Mouse (Mus musculus) adrenal gland, postnatal 14 days (tissue): ENCODE results near the gene Lgr4. TPM values are rescaled to one million over a fixed set of nuclear protein-coding genes. Genes with fewer than 3 reads are reported as not detected.
A peak's percentile ranks its signal among the peaks of the same experiment; 100 is the strongest.

Experiments used
- DNase-seq: peaks from one replicate; pipeline ENCODE4 v3.0.0; 2021; ENCODE audit warnings: mixed read lengths
- total RNA-seq: library from RNA; stranded (reverse); gene quantifications from 2 replicates; pipeline ENCODE4 v1.2.3, GENCODE M21; 2021

Gene Lgr4
- total RNA-seq, 1 experiment from 2014 or later = 125 TPM

DNA sequence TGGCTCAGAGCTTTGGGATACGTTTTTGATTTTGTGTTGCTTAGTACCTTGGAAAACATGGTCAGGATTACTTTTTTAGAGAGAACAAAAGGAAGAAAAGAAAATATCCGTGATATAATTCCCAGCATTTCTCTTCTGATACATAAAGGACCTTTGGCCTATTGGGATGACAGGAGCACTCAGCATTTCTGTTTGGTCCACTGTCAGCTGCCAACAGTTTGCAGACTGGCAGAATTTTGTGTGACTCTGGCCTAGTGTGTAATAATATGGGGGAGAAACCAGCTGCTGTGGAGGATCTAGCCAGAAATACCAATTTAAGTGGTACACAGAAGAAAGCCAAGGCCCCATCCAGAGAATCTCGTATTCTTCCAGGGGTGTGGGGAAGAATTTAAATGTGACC is 32.9 kb downstream of the Lgr4 start:
- no peak for DNase-seq

DNA sequence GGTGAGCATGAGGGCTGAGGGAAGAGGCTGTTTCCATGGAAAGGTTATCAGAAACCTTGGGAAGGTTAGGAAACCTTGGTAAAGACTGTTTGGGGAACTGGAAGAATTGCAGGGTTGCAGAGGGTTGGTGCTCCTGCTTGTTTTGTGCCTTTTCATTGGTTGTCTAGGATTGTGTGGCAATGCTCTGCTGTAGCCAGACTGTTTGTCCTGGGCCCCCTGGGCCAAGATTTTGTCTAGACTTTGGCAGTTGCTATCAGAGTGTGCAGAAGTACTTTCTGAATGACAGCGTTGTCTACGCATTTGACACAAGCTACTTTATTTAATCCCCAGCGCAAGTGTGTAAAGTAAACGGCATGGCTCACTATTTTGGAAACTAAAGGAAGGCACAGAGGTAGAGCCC is 33.6 kb downstream of the Lgr4 start:
- no peak for DNase-seq

DNA sequence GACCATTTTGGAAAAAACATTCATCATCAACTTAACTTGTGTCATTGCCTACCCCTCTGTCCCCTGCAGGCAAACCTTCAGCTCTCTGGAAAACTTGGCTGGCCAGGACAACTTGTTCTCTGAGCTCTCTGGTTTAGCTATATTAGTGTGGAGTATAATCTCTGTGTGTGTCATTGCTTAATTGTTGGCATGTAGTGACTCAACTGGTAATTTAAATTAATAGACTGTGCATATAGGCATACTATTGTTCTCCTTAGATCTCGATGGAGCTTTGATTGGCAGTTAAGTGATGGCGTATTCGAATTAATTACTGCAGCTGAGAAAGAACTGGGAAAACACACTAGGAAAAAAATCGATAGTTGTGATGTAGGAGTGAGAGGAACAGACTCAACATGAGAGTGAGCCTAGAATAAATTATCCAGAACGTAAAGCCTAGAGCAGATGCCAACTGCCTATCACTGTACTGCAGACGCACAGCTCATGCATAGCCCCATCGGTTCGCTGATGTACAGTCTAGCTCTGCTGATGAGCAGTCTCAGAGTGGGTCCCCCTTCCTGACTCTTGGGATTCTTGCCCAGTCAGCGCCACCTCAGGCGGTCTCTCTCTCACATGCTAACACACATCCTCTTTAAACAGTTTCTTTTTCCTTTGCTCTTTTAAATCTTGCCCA is 35.7 kb downstream of the Lgr4 start:
- DNase-seq = no peak

DNA sequence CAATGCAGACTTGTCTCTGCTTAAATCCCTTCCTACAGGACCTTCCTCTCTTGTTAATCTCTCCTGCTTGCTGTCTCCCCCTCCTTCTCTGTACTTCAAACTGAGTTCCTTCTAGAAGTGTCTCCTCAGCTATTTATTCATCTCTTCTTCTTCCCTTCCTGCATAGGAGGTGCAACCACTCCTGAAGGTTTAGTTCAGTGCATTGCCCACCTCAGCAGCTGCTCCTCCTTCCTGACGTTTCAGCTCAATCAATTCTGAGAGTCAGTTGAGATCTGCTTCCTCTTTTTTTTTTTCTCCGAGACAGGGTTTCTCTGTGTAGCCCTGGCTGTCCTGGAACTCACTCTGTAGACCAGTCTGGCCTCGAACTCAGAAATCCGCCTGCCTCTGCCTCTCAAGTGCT is 36.4 kb downstream of the Lgr4 start:
- DNase-seq = no peak

DNA sequence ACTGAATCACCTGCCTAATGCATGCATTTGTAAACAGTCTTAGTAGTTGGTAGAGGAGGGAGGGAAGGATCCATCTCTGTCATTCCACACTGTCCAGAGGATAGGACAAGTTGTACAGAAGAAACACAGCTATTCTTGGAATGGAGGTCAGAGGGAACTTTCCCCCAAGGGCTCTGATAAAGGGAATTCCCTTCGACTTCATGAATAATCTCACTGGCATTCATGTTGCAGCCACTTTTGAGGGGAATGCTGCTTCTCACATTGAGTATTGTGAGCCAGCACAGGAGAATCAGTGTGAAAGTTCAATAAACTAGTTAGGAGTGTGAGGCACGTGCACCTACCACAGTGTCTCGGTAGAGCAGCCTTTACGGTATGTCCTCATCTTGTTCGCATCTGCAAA is 37.6 kb downstream of the Lgr4 start:
- DNase-seq = no peak

DNA sequence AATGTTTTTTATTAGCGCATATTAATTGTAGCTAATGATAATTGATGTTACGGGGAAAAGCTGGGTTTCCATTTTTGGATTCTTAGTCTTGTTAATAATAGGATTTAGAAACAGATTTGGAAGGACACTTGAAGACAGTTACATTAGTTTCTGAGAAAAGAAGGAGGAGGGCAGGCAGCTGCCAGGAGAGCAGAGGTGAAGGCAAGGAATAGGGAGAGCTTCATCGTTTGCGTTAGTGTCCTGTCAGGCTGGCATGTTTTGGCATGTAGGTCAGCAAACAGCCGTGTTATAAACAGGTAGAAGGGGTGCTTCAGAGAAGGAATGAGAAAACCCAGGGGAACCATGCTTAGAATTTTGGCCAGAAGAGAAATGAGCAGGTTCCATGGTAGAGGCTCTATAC is 38.5 kb downstream of the Lgr4 start:
- DNase-seq = no peak

DNA sequence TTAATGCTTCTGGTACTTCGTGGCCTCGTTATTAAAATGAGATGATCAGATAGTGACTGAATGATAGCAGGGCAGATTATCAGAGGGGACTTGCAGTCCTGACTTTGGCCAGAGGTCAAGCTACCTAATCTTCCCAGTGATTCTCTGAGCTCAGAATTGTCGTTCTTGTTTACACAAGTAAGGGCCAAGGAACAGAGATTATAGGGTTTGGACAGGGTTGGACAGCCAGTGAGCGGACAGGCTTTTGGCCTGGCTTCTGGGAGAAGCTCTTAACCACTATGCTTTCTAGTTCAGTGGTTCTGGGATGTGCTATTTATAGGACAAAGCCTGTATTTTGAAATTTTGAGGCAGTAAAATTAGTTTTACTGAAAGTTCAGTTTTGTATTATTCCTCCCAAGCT is 39.3 kb downstream of the Lgr4 start:
- DNase-seq = no peak

DNA sequence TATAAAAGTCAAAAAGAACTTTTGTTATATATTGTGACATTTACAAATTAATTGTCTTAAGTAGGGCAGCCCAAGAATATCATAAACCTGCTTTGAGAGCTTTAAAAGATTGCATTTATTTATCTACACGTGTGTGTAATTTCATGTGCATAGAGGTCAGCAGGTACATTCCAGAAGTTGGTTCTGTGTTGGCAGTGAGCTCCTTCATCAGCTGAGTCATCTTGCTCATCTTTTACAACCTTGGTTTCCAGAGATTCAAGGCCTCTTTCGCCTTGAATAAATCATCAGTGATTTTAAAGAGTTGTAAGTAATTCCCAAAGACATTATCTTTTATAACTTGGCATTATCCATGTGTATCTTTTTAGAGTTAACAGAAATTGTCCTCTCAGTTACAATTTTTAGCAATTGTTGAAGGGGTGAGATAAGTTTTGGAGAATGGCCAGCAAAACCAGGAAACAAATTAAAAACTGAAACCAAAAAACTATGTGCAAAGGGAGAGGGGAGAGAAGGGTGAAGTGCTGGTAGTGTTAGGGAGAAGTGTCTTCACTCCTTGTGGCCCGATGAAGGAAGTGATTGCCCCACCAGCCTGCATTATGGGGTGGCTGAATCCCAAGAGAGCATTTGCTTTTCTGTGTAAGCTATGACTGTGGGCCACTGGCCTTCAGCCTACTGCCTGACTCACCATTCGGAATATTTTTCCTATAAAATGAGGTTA is 41.4 kb downstream of the Lgr4 start:
- peak; percentile 69 for DNase-seq

DNA sequence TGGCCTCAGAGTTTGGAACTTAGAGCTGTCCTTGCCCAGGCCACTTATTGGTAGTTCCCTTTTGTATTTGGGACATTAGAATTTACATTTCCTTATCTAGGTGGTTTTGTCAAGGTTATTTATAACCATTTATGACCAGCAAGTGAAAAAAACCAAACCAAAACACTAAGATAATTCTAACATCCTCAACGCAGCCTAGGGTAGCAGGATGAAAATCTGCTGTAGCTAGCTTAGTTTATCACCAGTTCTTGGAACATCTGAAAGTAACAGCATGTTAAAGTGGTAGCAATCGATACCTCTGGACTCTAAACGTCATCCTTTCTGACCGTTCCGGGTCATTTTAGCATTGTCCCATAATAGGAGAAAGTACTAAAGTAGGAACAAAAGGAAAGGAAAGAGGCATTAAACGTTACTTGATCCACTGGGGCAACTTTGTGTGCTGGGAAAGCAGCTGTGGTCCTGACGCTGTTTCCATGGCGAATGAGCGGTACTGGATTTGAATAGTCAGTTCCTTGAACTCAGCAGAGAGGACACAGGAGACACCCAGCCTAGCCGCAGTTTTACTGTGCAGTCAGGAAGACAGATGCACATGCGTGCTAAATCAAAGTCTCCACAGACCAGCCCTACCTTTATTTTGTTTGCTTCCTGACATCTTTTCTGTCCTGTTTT is 42.1 kb downstream of the Lgr4 start:
- peak; percentile 21 for DNase-seq

DNA sequence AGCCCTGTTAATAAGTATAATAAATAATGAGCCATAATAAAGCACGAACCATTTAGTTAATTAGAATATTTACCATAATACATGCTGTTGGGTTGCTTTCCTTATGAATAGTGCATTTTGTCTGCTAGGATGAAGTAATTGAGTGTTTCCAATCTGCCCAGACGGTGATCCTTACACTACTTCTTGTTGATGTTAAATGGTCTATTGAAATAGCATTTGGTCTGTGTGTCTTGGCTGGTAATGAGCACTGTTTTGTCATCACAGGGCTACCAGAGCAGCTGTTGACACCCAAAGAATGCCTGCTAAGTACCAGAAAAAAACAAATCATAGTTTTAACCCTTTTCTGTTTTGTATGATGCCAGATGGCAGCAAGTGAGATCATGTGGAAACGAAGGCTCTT is 42.8 kb downstream of the Lgr4 start:
- DNase-seq = no peak

DNA sequence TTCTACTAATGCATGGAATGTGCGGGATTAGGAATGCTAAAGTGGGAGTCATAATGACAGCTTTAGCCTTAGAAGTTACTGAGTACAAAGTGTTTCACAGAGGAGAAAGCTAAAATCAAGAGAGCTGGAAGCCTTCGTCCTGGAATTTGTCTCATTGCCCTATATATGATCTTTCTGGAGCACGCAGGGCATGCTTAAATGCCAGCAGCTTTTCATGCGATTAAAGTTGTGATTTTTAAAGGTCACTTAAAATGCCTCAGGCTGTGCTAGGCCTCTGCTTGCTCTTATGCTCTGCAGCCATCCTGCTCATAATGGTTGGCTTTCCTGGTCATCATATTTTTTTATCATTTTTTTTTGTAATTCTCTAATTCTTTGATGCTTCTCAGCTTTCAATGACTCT is 43.7 kb downstream of the Lgr4 start:
- no peak for DNase-seq

DNA sequence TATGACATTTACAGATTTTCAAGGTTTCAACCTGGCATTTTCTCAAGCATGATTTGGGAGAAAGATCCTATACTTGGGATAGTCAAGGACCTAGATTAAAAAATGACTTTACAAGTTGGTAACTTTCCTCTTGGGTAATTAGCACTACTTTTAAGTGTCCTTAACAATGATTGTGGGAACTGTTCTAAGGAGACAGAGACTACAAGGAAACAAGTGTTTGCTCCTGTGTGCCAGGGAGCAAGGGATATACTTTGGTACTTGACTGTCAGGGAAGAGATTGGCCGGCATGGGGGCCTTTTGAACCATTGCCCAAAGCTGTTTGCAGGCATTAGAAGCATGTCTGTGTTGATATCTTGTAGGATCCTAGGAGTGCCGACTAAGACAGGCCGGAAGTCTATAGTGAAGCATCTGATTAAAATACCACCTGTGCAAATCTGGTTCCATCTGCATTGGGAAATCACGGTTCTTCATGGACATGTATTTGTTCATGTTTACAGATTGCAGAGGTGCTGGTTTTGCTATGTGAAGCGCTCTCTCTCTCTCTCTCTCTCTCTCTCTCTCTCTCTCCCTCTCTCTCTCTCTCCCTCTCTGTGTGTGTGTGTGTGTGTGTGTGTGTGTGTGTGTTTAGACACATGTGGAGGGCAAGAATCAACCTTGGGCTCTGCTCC is 46.3 kb downstream of the Lgr4 start:
- DNase-seq = no peak

DNA sequence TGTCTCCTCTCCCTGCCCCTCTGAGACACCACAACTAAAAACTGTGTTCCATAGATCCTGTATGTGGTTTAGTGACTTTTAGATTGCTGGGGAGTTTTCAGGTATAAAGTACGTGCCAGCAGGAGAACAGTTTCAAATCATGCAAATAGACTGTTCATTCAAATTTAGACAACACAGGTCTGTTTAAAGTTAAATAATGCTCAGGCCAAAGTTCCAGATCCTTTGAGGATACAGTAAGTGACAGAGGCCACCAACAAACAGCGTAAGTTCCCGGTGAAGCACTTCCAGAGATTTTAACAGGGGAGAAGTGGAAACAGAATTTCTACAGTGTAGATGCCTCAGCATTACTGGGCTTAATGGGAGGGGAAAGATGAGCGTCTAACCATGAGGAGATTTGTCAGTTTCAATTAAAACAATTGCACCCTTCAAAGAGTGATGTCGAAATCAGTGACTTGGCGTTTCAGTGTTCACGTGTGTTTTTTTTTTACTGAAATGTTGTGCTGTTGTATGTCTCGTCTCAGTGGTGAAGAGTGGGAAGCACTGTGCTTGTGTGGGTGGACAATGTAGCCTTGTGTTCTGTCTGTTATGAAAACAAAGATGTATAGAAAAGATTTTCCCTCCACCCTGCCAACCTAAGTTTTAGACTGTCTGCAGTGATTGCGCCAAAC is 48.4 kb downstream of the Lgr4 start:
- DNase-seq = no peak

DNA sequence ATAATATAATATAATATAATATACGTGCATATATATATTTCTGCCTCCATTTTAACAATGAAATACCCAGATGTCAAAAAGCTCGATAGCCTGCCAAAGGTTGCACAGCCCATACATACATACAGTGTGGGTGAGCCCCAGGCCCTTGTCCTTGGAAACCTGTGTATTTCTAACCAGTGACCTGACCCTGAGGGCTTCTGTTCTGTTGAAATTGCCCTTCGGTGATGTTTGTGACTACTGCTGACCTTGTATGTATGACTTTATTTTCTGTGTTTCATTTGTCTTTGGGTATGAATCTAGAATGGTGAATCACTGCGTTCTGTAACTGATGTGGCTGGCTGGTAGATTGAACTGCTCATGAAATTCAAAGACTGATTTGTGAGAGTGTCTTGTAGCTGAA is 49.4 kb downstream of the Lgr4 start:
- no peak for DNase-seq

DNA sequence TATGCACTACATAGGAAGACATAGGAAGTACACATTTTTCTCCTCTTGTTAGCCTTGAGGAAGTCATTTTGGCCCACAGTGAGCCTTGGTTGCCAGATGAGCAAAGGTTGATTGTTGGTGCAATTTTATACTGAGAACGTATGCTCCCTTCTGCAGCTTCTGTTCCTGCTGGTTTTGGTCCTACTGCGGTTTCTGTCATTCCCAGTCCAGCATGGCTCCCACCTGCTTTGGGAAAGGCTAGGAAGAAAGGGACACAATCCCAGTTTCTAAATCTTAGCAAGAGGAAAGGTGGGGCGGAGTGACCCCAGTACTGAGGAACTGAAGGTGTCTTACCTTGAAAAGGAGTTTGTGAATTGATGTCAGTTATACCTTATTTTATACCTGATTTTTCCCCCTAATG is 51.9 kb downstream of the Lgr4 start:
- no peak for DNase-seq

DNA sequence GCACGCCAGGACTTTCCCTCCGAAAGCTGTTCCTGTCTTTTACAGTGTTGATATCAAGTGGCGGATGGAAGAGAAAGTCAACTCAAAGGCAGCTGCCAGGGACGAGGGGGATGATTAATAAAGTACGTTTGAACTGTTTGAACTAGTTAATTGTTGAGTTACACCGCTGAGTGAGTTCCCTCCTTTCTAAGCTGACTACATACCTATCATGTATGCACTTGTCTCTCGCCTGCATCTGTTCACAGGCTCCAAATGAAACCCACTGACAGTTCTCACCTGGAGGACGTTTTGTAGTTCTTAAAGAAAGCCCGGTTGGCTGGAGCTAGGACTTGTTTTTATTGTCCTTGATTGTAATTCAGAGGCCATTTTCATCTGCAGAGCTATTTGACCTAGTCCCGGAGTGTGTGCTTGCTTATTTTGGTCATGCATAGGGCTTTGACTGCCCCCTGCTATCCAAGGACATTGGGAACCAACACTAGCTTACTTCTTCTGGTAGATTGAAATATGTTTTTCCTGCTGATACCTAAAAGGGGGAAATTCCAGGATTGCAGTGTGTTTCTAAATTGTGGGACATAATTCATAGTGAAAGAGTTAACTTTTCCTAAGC is 52.6 kb downstream of the Lgr4 start:
- DNase-seq = no peak

DNA sequence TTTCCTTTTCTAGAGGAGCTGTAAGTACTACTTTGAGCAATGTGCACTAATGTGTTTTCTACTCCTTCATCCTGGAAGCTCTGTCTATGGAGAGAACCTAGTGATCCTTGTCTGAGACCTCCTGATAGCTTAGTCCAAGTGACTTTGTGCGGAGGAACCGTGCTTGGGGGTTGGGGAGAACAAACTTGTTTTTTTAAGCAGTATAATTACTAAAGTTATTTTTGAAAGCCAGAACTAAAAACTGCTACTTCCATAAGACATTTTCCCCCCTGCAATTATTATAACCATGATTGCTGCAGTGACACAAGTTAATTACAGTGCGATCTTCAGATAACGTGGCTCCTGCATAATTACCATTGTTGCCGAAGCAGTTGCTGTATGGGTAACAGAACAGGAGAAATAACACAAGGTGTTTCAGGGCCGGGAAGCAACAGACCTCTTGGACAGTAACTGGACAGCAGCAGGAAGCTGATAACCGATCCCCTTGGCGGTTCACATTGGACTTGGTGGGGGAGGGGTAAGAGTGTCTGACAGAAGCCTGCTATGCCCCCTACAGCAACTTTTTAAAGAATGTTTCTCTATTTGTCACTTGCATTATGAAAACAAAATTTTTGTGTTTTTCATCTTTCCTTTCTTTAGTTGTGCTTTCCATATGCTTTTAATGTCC is 53.4 kb downstream of the Lgr4 start:
- peak; percentile 37 for DNase-seq

DNA sequence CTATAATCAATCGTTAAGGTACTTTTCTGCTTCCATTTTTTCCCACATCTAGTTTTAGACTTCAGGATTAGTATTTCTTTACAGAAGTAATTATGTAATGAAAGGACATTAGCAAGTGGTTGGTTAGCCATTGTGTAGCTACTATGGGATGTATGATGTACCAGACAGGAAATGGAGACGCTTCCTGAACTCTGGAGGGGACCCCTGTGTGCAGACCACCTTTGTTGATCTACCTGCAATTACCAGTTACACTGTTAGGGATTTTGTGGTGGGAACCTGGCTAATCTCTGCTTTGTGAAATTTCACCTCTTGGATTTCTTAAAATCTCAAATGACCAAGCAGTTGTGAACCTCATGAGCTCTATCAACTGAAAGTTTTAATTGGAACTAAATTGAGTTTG is 54.9 kb downstream of the Lgr4 start:
- no peak for DNase-seq

DNA sequence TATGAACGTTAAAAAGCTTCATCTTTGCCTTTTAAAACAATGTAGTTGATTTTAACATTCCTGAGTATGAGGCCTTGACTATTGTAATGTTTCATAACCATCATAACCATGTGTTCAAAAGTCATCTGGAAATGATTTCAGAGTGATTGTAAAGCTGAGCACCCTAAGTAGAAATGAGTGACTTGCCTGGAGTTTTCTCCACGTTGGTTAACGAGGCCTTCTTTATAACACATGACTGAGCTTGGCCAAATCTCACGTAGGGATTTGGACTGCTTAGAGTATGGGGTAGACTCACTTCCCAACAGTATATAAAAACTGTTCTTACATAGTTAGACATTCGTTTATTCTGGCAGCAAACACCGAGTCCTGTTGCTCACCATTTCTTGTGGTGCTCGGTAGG is 55.5 kb downstream of the Lgr4 start:
- DNase-seq = no peak

DNA sequence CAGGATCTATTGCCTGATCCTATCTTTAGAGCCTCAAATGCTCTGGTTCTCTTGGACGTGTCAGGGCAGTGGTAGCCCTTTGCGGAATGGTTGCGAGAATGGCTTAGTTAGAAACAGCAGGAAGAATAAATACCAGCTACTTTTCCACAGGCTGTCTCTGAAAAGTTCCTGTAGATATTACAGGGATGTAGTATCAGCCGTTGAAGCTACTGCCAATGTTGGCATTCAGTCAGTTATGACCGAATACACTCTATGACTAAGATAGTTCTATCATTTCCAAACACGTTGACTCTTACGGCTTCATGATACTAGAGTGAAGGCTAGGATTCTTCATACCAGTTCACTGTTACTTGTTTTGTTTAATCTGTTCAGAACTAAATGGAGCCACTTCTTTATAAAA is 57.4 kb downstream of the Lgr4 start:
- DNase-seq = no peak

DNA sequence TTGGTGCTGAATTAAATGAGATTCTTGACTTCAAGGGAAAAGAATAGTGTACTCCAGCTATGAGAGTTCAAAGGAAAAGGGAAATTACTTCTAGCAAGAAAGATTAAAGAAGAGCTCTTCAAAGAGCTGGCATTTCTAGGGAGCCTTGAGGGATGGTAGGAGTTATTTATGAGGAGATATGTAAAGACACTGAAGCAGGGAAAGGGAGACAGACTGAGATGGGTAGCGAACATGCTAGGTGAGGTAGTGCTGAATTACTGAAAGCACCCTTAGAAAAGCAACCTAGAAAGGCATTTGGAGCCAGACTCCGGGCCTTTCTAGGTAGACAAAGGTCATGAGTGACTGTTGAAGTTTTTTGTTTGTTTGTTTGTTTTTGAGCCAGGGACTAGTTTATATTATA is 58.7 kb downstream of the Lgr4 start:
- DNase-seq = no peak

DNA sequence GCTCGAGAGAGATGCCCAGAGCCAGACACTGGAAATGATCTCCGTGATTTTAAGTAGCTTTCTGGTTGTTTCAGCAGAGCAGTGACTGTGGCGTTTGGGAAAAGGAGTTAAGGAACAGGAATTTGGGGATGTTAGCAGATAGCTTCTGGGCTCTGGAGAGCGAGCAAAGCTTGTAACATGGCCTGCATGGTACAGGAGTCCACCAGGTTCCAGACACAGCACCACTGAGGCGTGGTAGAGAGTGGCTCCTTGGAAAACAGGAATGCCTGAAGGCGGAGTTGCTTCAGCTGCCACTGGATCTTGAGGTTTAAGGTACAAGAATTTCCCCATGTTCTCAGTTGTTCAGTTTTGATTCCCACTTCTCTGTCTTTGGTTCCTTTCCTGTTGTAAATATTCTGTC is 59.9 kb downstream of the Lgr4 start:
- no peak for DNase-seq
